Mouse (Mus musculus): ENCODE data around the gene Clcn6.

DNA sequence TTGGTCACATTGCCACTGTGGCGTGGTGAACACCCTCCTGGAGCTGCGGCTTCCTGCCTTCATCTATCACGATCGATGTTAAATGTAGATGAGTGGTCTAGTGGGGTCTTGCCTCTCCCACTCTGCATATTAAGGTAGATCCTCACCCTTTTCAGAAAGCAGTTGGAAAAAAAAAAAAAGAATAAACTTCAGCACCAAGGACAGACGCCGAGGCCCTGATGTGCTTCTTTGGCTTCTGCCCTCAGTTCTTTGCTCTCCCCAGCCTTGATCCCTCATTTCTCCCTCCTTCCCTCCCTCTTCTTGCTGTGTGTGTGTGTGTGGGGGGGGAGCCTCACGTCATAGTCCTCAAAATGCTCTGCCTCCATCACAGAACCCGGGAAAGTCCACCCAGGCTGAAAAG is 36.8 kb downstream of the Clcn6 start:
- TF ChIP-seq CTCF (IDR thresholded peaks at IDR 0.05; ENCODE audit: extremely low read depth, insufficient read length, insufficient replicate concordance, low read depth, low read length) (no peak), POLR2A (IDR thresholded peaks at IDR 0.05; ENCODE audit: low read depth, low read length) (no peak)

Data from small intestine, adult 2 months (tissue).